Mouse (Mus musculus) embryonic facial prominence, embryonic 14.5 days (tissue): ENCODE measurements around the gene Celf5. TPM values are rescaled to one million over a fixed set of nuclear protein-coding genes. Genes with fewer than 3 reads are reported as not detected.
A peak's percentile ranks its signal among the peaks of the same experiment; 100 is the strongest.

ENCODE experiments used
- ATAC-seq: fragments of 200-750 bp; cut with Nextera tagmentation; 2 replicates; pipeline ENCODE4 v1.8.0; 2017; ENCODE audit warnings: low read depth, moderate number of reproducible peaks, moderate TSS enrichment
- DNase-seq: peaks from one replicate; pipeline ENCODE4 v3.0.0-alpha.2; 2015; ENCODE audit warnings: low spot score
- H3K27ac ChIP-seq: fragments of 300-500 bp; sonication (generic); replicated peaks from 2 replicates; pipeline ENCODE4 v1.5.1; 2014; ENCODE audit warnings: low read depth, mild to moderate bottlenecking, low read length, moderate library complexity
- H3K27me3 ChIP-seq: fragments of 300-500 bp; sonication (generic); replicated peaks from 2 replicates; pipeline ENCODE4 v1.6.1; 2014; ENCODE audit warnings: low read length; ENCODE audit not compliant: control insufficient read depth, insufficient read depth
- H3K36me3 ChIP-seq: fragments of 300-500 bp; sonication (generic); 2 replicates; pipeline ENCODE4 v1.6.1; 2014; ENCODE audit warnings: low read length, mixed read lengths; ENCODE audit not compliant: control insufficient read depth, insufficient read depth
- H3K4me1 ChIP-seq: fragments of 300-500 bp; sonication (generic); 2 replicates; pipeline ENCODE4 v1.6.1; 2014; ENCODE audit warnings: antibody characterized with exemption, low read length; ENCODE audit not compliant: control insufficient read depth, insufficient read depth
- H3K4me2 ChIP-seq: fragments of 300-500 bp; sonication (generic); 2 replicates; pipeline ENCODE4 v1.6.1; 2014; ENCODE audit warnings: low read depth, mild to moderate bottlenecking, low read length, moderate library complexity, mixed read lengths
- H3K4me3 ChIP-seq: fragments of 300-500 bp; sonication (generic); 2 replicates; pipeline ENCODE4 v1.5.1; 2014; ENCODE audit warnings: low read depth, mild to moderate bottlenecking, low read length
- H3K9ac ChIP-seq: fragments of 300-500 bp; sonication (generic); 2 replicates; pipeline ENCODE4 v1.6.1; 2014; ENCODE audit warnings: low read depth, mild to moderate bottlenecking, low read length, moderate library complexity, mixed read lengths
- H3K9me3 ChIP-seq: fragments of 300-500 bp; sonication (generic); 2 replicates; pipeline ENCODE4 v1.6.1; 2016; ENCODE audit warnings: low read length; ENCODE audit not compliant: control insufficient read depth
- WGBS: fragments of 180-500 bp; shearing (Covaris S2); extraction: QIAGEN DNeasy Blood & Tissue Kit; methylation state at CpG from one replicate; pipeline ENCODE4 v1.1.7; 2014; 5-methylcytosine and 5-hydroxymethylcytosine counted together
- polyA plus RNA-seq: library from polyadenylated mRNA; unstranded; fragments of >200 nt; fragmentation: Nextera tagmentation; extraction: Ambion mirVana; gene quantifications from 2 replicates; pipeline ENCODE4 v1.2.1, GENCODE M21; 2014

The Celf5 gene
- polyA plus RNA-seq, 1 experiment from 2014 or later = 1.9 TPM

DNA sequence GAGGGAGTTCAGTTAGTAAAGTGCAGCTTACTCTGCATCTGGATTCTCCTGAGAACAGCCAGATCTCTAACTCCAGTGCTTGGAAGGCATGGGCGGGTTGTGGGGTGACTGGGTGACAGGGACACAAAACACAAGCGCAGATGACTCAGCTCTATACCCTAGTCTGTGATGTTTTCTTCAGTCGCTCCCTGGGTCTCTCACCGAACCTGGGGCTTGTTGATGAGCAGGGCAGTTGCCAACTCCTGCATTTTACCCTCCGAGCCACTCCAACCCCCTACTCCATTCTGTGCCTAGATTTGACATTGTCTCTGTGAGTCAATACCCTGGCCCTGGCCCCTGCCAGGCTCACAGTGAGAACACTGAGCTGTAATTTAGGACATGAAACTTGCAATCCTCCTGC, 19.4 kb upstream of the Celf5 start:
- Histone ChIP-seq H3K4me2 (no peak overlapping the region), H3K4me3 (no peak overlapping the region), H3K9ac (no peak overlapping the region), H3K27ac (no peak overlapping the region), H3K27me3 (no peaks in the 10 kb centered on the region), H3K9me3 (no peaks in the 10 kb centered on the region), H3K4me1 (no peaks in the 10 kb centered on the region), H3K36me3 (no peaks in the 10 kb centered on the region)
- DNase-seq = no peak
- ATAC-seq = no peak
- WGBS = 82% methylated on average over 5 of the region's 5 CpGs

DNA sequence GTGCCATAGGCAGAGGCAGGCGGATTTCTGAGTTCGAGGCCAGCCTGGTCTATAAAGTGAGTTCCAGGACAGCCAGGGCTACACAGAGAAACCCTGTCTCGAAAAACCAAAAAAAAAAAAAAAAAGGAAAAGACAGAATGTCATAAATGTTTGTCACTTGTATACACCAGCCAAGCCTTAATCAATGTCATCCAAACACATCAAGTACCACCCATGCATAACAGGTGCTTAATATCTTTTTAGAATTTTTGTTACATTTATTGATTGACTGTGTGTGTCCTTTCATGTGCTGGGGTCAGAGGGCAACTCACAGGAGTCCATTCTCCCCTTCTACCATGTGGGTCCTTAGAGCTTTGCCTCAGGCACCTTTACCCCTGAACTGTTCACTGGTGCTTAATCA, 17.5 kb upstream of the Celf5 start, which contains the start of gene S1pr4:
Gene S1pr4, minus strand, starts transcription at position 101 of the 400 bp plus-strand sequence.
- WGBS = 94% methylated on average over 2 of the region's 3 CpGs
- no peak for DNase-seq
- Histone ChIP-seq H3K4me2 (no peak within 1 kb of the TSS), H3K9me3 (no peaks in the 10 kb centered on the region), H3K4me1 (peaks cover 3% of the 10 kb centered on the region), H3K27me3 (no peaks in the 10 kb centered on the region), H3K4me3 (no peak within 1 kb of the TSS), H3K9ac (peak within 1 kb of the TSS; percentile 25; the same call in 1 of the 2 replicates), H3K27ac (no peak within 1 kb of the TSS), H3K36me3 (no peaks in the 10 kb centered on the region)
- no peak for ATAC-seq

DNA sequence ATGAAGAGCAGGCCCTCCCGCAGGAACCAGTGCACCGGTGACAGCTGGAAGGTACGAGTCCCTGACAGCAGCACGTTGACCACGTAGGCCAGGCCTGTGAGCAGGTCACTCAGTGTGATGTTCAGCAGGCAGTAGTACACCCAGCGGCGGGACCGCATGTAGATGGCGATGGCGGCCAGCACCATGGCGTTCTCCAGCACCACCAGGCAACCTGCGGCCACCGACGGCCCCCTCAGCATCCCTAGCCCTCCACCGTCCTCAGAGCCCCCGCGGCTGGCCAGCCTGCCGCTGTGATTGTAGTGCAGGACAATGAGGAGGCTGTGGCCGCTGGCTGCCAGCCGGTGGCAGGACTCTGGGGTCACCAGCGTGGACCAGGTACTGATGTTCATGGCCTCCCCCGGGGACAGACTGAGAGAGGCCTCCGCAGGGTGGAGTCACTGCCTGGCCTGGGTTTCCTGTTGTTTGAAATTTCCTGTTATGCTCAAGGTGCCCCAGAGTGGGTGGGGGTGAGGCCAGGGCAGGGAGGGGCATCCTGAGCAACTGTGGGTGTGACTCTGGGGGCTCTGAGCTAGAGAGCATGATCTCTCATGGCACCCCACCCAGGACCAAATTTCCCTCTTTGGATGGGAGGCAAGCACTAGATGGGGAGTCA, 16.9 kb upstream of the Celf5 start:
- Histone ChIP-seq H3K36me3 (no peaks in the 10 kb centered on the region), H3K27ac (no peak overlapping the region), H3K4me3 (no peak overlapping the region), H3K4me1 (peaks cover 10% of the 10 kb centered on the region), H3K4me2 (no peak overlapping the region), H3K27me3 (no peaks in the 10 kb centered on the region), H3K9me3 (no peaks in the 10 kb centered on the region), H3K9ac (peak overlapping the region; percentile 25; the same call in 1 of the 2 replicates)
- 74% methylated on average over 9 of the region's 23 CpGs for WGBS
- no peak for DNase-seq
- ATAC-seq = no peak

DNA sequence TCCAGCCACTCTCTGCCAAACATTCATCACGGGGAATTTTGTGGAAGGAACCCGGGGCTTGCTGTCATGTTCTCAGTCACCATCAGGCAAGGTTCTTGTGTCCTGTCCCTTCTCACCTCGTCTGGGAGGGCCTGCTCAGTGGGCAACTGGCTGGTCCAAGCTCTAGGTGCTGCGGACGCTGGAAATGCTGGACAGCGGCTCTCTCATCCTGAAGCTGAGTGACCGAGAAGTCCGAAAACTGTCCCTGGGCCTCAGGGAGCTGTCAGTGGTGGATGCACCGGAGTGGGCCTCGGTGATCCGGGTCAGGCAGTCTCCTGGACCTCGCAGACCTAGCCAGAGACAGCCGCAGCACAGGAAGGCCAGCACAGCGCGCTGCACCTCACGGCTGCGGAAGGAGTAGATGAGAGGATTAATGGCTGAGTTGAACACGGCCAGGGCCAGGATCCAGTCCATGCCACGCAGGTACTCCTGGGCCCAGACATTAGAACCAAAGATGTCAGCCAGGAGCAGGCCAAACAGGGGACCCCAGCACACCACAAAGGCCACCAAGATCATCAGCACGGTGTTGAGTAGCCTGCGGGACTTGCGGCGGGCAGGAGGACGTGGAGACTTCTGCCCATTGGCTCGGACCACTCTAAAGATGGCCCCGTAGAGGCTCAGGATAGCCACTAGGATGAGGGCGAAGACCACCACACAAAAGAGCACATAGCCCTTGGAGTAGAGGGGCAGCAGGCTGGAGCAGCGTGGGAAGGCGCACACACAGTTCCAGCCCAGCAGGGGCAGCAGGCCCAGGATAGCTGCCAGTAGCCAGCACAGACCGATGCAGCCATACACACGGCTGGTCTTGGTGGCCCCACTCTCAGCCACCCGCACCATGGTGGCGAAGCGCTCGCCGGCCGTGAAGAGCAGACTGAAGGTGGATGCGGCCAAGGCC, 16.1 kb upstream of the Celf5 start:
- H3K27ac ChIP-seq = no peak overlapping the region
- no peak overlapping the region for H3K4me2 ChIP-seq
- DNase-seq = no peak
- H3K4me3 ChIP-seq = no peak overlapping the region
- no peaks in the 10 kb centered on the region for H3K27me3 ChIP-seq
- WGBS = 80% methylated on average over 29 of the region's 38 CpGs
- peaks cover 10% of the 10 kb centered on the region for H3K4me1 ChIP-seq
- no peaks in the 10 kb centered on the region for H3K36me3 ChIP-seq
- 0 out of 2 replicates have a peak overlapping the region, but pooled peaks have one; percentile 25 for H3K9ac ChIP-seq
- H3K9me3 ChIP-seq = no peaks in the 10 kb centered on the region
- no peak for ATAC-seq

DNA sequence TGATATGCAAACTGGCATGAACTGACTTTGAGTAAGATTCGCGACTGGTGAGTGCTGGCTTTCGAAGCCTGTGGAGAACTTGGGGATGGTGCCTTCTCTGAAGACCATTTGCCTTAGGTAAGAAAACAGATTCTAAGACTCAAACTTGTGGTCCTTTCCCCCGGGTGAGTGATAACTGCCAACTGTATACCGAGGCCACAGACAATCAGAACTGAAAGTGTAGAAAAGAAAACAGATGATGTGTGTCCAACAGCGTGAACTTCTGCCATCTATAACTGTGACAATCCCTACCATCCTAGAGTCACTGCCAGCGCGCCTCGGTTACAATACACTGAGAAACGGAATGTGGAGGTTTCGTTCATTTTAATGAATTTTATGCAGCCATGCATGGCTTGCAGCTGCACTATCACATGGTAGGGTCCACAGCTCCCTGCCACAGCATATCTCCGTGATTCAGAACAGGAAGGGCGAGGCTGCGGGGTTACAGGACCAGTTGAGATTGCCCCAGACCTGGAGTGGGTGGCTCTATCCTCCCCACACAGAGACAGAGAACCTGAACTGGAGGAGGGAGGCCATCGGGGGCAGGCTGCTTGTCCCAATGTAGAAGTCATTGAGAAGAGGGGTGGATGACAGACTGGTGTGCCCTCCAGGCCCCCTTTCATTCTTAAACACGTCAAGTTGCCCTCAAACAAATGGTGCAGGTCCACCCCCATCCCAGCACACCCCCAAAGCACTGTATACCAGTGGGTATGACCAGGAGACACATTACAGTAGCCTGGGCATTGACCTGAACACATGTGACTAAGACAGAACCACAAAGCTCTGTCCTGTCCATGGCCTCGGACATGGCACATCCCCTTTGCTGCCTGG, 15.1 kb upstream of the Celf5 start:
- WGBS = 89% methylated on average over 16 of the region's 17 CpGs
- H3K9ac ChIP-seq = no peak overlapping the region

DNA sequence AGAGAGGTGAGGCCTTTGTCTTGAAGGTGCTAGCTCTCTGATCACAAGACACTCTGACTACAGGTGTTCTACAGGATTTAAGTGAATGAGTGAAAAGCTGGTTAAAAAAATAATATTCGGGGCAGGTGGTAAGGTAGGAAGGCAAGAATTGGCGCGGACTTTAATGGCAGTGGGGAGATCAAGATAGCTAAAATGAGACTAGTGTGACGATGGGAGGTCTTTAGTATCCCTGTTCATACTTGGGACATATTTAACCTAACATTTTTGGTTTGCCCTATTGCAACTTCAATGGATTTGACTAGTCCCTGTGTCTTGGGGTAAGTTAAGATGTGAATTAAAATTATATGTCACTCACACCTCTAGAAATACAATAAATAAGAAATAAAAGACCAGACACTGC, 14.5 kb upstream of the Celf5 start:
- no peak overlapping the region for H3K27ac ChIP-seq
- WGBS = 35% methylated on average over 4 of the region's 4 CpGs
- H3K4me1 ChIP-seq = peaks cover 10% of the 10 kb centered on the region
- H3K9me3 ChIP-seq = no peaks in the 10 kb centered on the region
- peak overlapping the region; percentile 47; the same call in 1 of the 2 replicates for H3K9ac ChIP-seq
- DNase-seq = no peak
- no peak for ATAC-seq
- peak overlapping the region; percentile 54 for H3K4me2 ChIP-seq
- H3K27me3 ChIP-seq = no peaks in the 10 kb centered on the region
- H3K4me3 ChIP-seq = peak overlapping the region; percentile 80
- H3K36me3 ChIP-seq = peaks cover 15% of the 10 kb centered on the region

More for the DNA sequence above, 15.1 kb upstream of the Celf5 start:
- Histone ChIP-seq H3K27me3 (no peaks in the 10 kb centered on the region), H3K4me1 (peaks cover 10% of the 10 kb centered on the region), H3K4me2 (0 out of 2 replicates have a peak overlapping the region, but pooled peaks have one; percentile 54), H3K27ac (no peak overlapping the region), H3K9me3 (no peaks in the 10 kb centered on the region), H3K4me3 (peak overlapping the region; percentile 80; the same call in 1 of the 2 replicates), H3K36me3 (peaks cover 9% of the 10 kb centered on the region)
- no peak for DNase-seq
- ATAC-seq = no peak

DNA sequence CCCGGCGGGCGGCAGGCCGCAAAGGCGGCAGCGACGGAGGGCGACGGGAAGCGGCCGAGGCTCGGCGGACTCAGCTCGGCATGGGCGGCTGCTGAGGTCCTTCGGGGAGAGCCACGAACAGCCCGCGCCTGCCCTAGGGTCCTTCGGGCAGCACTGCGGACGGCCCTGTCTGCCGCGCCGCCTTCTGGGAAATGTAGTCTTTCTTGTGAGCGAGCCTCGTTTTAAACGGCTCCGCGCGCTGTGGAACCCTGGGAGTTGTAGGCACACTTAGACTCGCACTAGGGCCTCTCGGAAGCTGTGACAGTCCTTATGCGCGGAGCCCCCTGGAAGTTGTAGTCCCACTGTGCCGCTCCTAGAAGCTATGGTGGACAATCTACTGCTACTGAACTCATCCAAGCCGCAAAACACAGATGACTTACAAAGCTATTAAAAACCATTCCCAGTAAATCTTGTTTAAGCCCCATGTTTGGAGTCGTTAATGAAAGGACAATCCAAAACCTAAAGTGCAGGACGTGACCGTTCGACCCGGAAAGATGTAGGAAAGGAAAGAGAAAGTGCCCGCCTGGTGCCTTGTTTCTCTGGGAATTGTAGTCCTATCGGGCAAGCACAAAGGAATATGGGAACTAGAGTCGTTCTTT, 13.9 kb upstream of the Celf5 start, which contains the start of gene Ncln:
Gene Ncln, minus strand, starts transcription at position 129 of the 638 bp plus-strand sequence.
- ATAC-seq = peak; percentile 98
- H3K27ac ChIP-seq = 0 out of 2 replicates have a peak within 1 kb of the TSS, but pooled peaks have one; percentile 30
- WGBS = under 1% methylated on average over 33 of the region's 45 CpGs

More for the DNA sequence above, 13.9 kb upstream of the Celf5 start, which contains the start of gene Ncln:
- Histone ChIP-seq H3K9me3 (no peaks in the 10 kb centered on the region), H3K4me3 (peak within 1 kb of the TSS; percentile 80), H3K4me2 (peak within 1 kb of the TSS; percentile 70), H3K4me1 (peaks cover 10% of the 10 kb centered on the region), H3K36me3 (peaks cover 21% of the 10 kb centered on the region), H3K27me3 (no peaks in the 10 kb centered on the region), H3K9ac (peak within 1 kb of the TSS; percentile 84)
- DNase-seq = peak; percentile 100
